Mouse (Mus musculus) limb, embryonic 14.5 days (tissue): ENCODE measurements around the gene Sema5a. TPM values are rescaled to one million over a fixed set of nuclear protein-coding genes. Genes with fewer than 3 reads are reported as not detected.

Experiments
- ATAC-seq: fragments of 200-750 bp; cut with Nextera tagmentation; 2 replicates; pipeline ENCODE4 v1.8.0; 2017; ENCODE audit warnings: low read depth, moderate number of reproducible peaks, moderate TSS enrichment; ENCODE audit not compliant: low FRiP score
- DNase-seq: peaks from one replicate; pipeline ENCODE4 v3.0.0-alpha.2; 2015; ENCODE audit warnings: low spot score
- H3K27ac ChIP-seq: fragments of 300-500 bp; sonication (generic); replicated peaks from 2 replicates; pipeline ENCODE4 v1.5.1; 2014; ENCODE audit warnings: low read depth, mild to moderate bottlenecking, low read length, moderate library complexity, mixed read lengths
- H3K27me3 ChIP-seq: fragments of 300-500 bp; sonication (generic); 2 replicates; pipeline ENCODE4 v1.6.1; 2014; ENCODE audit warnings: low read length, mixed read lengths; ENCODE audit not compliant: control insufficient read depth, insufficient read depth
- H3K36me3 ChIP-seq: fragments of 300-500 bp; sonication (generic); 2 replicates; pipeline ENCODE4 v1.6.1; 2014; ENCODE audit warnings: mild to moderate bottlenecking, low read length, moderate library complexity, mixed read lengths; ENCODE audit not compliant: control insufficient read depth, insufficient read depth
- H3K4me1 ChIP-seq: fragments of 300-500 bp; sonication (generic); 2 replicates; pipeline ENCODE4 v1.6.1; 2014; ENCODE audit warnings: antibody characterized with exemption, low read length, mixed read lengths; ENCODE audit not compliant: control insufficient read depth, insufficient read depth
- H3K4me2 ChIP-seq: fragments of 300-500 bp; sonication (generic); replicated peaks from 2 replicates; pipeline ENCODE4 v1.6.1; 2014; ENCODE audit warnings: low read depth, mild to moderate bottlenecking, low read length, moderate library complexity; ENCODE audit not compliant: severe bottlenecking
- H3K4me3 ChIP-seq: fragments of 300-500 bp; sonication (generic); replicated peaks from 2 replicates; pipeline ENCODE4 v1.5.1; 2014; ENCODE audit warnings: low read length
- H3K9ac ChIP-seq: fragments of 300-500 bp; sonication (generic); 2 replicates; pipeline ENCODE4 v1.6.1; 2014; ENCODE audit warnings: mild to moderate bottlenecking, low read depth, low read length, moderate library complexity; ENCODE audit not compliant: severe bottlenecking
- H3K9me3 ChIP-seq: fragments of 300-500 bp; sonication (generic); 2 replicates; pipeline ENCODE4 v1.6.1; 2016; ENCODE audit warnings: low read length; ENCODE audit not compliant: control insufficient read depth
- POLR2A ChIP-seq: fragments of 200-500 bp; IDR thresholded peaks from 2 replicates; pipeline ENCODE4 v1.8.0; 2012; ENCODE audit warnings: inconsistent platforms, mild to moderate bottlenecking, moderate library complexity, borderline replicate concordance; ENCODE audit not compliant: insufficient read depth, insufficient read length; ENCODE audit errors: extremely low read depth
- WGBS: fragments of 180-500 bp; shearing (Covaris S2); extraction: QIAGEN DNeasy Blood & Tissue Kit; methylation state at CpG from one replicate; pipeline ENCODE4 v1.1.7; 2014; 5-methylcytosine and 5-hydroxymethylcytosine counted together
- polyA plus RNA-seq, 2 experiments: library from polyadenylated mRNA; depleted of rRNA in 1 of 2; stranded (reverse) in 1 of 2; unstranded in 1 of 2; fragments of >200 nt; fragmentation: Nextera tagmentation in 1 of 2; extraction: Ambion mirVana in 1 of 2; gene quantifications; 2 replicates each; pipeline versions ENCODE4 v1.2.1 to v1.2.3; 2012 to 2014

Sema5a gene
- polyA plus RNA-seq, 2 experiments: 33.0 to 36.6 TPM

DNA sequence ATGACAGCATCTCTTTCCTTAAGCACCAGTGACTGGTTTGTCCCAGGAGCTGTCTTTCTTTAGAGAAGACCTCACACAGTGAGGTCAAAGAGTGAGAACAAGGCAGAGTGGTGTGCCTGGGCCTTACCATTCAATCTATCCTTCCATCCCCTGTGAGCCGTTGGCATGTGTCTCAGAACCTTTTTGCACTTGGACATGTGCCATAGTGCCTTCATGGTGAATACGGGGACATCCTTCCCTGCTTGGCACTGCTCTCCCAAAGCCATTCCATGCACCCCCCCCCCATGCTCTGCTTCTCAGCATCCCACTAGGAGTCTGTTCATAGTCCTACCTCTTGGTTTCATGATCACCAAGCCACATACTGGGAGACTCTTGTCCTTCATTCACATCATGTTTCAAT lies 96.8 kb downstream of the Sema5a start:
- ATAC-seq: no peak
- no peak overlapping the region for H3K27ac ChIP-seq
- H3K4me1 ChIP-seq: peaks cover 23% of the 10 kb centered on the region
- no peaks in the 10 kb centered on the region for H3K9me3 ChIP-seq
- no peaks in the 10 kb centered on the region for H3K27me3 ChIP-seq
- no peak overlapping the region for H3K4me2 ChIP-seq
- whole genome bisulfite sequencing: 67% methylated on average over 2 of the region's 2 CpGs
- TF ChIP-seq POLR2A: no peak
- no peak overlapping the region for H3K4me3 ChIP-seq
- H3K36me3 ChIP-seq: no peaks in the 10 kb centered on the region; the same call in 1 of the 2 replicates
- no peak for DNase-seq
- no peak overlapping the region for H3K9ac ChIP-seq

DNA sequence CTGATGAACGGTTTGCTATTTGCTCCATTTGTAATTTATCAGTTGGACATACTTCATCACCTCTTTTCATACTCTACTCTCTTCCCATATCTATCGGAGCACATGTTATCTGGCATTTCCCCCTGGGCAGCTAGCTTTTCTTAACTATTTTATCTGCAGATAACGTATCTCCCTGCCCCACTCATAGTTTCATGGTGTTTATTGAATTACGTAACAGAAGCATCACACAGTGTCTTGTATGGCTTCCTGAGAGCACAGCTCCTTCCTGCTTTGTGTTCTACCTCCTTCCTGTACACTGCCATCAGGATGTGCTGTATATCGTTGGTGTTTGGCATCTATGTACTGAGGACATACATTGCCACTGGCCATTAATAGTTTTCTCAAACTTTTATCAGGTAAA lies 98.9 kb downstream of the Sema5a start:
- DNase-seq (no peak), ATAC-seq (no peak)
- Histone ChIP-seq H3K4me3 (no peak overlapping the region), H3K27ac (no peak overlapping the region), H3K27me3 (no peaks in the 10 kb centered on the region), H3K4me1 (peaks cover 27% of the 10 kb centered on the region), H3K4me2 (no peak overlapping the region), H3K36me3 (no peaks in the 10 kb centered on the region), H3K9ac (no peak overlapping the region), H3K9me3 (no peaks in the 10 kb centered on the region)
- WGBS: 90% methylated on average over 5 of the region's 5 CpGs
- no peak for TF ChIP-seq POLR2A

DNA sequence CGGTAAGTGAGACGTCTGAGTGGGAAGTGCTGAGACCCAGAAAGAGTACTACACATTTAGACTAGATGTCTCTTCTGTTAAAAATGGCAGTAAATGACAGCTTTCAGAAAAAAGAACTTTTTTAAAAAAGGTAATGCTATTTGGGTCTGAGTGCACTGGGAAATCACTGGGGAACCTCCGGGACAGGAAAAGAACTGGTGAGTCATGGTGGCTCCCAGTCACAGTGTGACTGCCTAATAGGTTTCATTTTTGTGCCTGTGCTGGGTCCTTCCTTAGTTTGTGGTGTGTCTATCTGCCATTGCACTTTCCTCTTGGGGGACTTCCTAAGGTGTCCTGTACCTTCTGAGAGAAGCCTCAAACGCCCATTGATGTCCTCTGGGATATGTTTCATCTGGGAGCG lies 102.7 kb downstream of the Sema5a start:
- Histone ChIP-seq H3K36me3 (no peaks in the 10 kb centered on the region), H3K9ac (no peak overlapping the region), H3K4me3 (no peak overlapping the region), H3K27me3 (no peaks in the 10 kb centered on the region), H3K4me1 (peaks cover 17% of the 10 kb centered on the region), H3K9me3 (no peaks in the 10 kb centered on the region), H3K27ac (no peak overlapping the region), H3K4me2 (no peak overlapping the region)
- ATAC-seq: no peak
- 88% methylated on average over 5 of the region's 5 CpGs for WGBS
- TF ChIP-seq POLR2A: no peak
- no peak for DNase-seq

DNA sequence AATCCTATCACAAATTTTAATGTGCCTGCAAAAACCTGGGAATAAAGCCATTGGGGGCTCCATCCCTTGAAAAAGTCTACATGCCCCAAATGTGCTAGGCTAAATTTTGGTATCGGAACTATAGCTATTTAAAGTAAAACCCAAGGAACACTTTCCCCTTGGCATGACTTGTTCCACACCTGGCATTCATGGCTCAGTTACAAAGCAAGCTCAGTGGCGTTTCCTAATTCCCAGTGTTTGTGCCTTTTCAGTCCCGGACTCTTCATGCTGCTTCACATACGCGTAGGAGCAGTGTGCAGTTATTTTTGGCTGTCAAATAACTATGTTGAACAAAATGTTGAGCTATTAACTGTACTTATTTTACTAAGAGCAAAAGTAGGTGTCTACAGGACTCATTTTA lies 104.7 kb downstream of the Sema5a start:
- no peak for DNase-seq
- no peak overlapping the region for H3K4me3 ChIP-seq

DNA sequence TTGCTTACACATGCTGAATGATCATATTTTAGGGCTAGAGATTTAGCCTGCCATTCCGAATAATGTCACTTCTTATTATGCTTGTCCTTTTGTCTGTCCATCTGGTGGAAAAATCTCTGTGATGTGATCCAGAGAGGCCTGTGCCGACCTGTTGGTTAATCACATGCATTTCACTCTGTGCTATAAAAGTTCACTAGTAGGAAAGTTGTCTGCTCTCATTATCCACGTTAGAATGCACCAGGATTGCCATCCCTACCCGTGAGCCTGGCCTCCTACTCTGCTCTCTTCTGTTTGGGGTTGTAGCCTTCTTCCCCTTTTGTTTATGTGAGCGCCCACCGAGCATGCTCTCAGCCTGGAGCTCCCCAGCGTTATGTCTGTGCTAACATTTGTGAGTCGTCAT lies 108.4 kb downstream of the Sema5a start:
- no peak overlapping the region for H3K27ac ChIP-seq
- H3K4me2 ChIP-seq: no peak overlapping the region
- TF ChIP-seq POLR2A: no peak
- DNase-seq: no peak
- H3K27me3 ChIP-seq: no peaks in the 10 kb centered on the region
- ATAC-seq: no peak
- no peaks in the 10 kb centered on the region for H3K9me3 ChIP-seq
- WGBS: 49% methylated on average over 8 of the region's 8 CpGs
- no peak overlapping the region for H3K9ac ChIP-seq
- H3K4me3 ChIP-seq: no peak overlapping the region
- H3K4me1 ChIP-seq: no peaks in the 10 kb centered on the region
- no peaks in the 10 kb centered on the region for H3K36me3 ChIP-seq

More for the DNA sequence above, 104.7 kb downstream of the Sema5a start:
- no peaks in the 10 kb centered on the region for H3K9me3 ChIP-seq
- no peaks in the 10 kb centered on the region for H3K27me3 ChIP-seq
- ATAC-seq: no peak
- no peaks in the 10 kb centered on the region for H3K36me3 ChIP-seq
- 77% methylated on average over 5 of the region's 5 CpGs for WGBS
- H3K4me2 ChIP-seq: no peak overlapping the region
- no peak for TF ChIP-seq POLR2A
- no peak overlapping the region for H3K9ac ChIP-seq
- H3K4me1 ChIP-seq: peaks cover 17% of the 10 kb centered on the region
- H3K27ac ChIP-seq: no peak overlapping the region

DNA sequence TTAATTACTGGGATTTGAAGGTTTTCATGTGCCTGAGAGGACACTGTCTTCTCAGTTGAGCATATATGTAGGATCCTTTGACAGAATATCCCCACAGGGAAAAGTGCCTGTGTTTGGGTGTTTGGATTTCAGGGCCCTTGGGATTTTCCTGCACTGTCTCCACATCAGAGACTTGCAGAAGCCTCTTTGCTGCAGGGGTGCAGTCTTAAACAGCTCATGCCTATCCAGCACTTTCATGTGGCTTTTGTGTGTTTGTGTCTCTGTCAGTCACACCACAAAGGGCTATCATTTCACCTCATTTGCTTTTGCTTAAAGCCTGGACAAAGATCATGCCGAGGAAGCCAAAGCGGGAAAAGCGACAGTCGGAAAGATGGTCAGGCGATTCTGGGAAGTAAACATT lies 108.9 kb downstream of the Sema5a start:
- Histone ChIP-seq H3K36me3 (no peaks in the 10 kb centered on the region), H3K9ac (no peak overlapping the region), H3K9me3 (no peaks in the 10 kb centered on the region), H3K4me2 (no peak overlapping the region), H3K4me3 (no peak overlapping the region), H3K27ac (no peak overlapping the region), H3K4me1 (no peaks in the 10 kb centered on the region), H3K27me3 (no peaks in the 10 kb centered on the region)
- WGBS: 93% methylated on average over 5 of the region's 5 CpGs
- TF ChIP-seq POLR2A: no peak
- ATAC-seq (no peak), DNase-seq (no peak)
